Mouse (Mus musculus): Measurements from ENCODE around the gene Rgl1.

- TF ChIP-seq CTCF (IDR thresholded peaks at IDR 0.05; ENCODE audit: low read depth, low read length) = no peak
- TF ChIP-seq POLR2A (IDR thresholded peaks at IDR 0.05; ENCODE audit: extremely low read depth, insufficient read depth, low read length) = no peak
These were observed 223.3 kb downstream of the Rgl1 start for GRCm38 (mm10) chr1:152542747-152543378.

Measured in liver, adult 2 months (tissue).